Mouse (Mus musculus) cerebellum, adult 2 months (tissue): ENCODE measurements at regions not wholly inside any gene's neighbourhood (a gene's known extent, or its start where the extent isn't known, plus 50 kb on each side); places are given as distances from the start of the nearest gene placed in this dataset.

Experiments used
- CTCF ChIP-seq: fragments of 200-500 bp; IDR thresholded peaks from 2 replicates; pipeline ENCODE4 v1.5.1; 2011; ENCODE audit warnings: low read depth, mild to moderate bottlenecking, control low read depth, low read length, moderate library complexity, borderline replicate concordance; ENCODE audit not compliant: insufficient read depth
- POLR2A ChIP-seq: fragments of 200-500 bp; IDR thresholded peaks from 2 replicates; pipeline ENCODE4 v1.6.1; 2011; ENCODE audit warnings: low read length, control low read depth, borderline replicate concordance; ENCODE audit not compliant: insufficient read depth

DNA sequence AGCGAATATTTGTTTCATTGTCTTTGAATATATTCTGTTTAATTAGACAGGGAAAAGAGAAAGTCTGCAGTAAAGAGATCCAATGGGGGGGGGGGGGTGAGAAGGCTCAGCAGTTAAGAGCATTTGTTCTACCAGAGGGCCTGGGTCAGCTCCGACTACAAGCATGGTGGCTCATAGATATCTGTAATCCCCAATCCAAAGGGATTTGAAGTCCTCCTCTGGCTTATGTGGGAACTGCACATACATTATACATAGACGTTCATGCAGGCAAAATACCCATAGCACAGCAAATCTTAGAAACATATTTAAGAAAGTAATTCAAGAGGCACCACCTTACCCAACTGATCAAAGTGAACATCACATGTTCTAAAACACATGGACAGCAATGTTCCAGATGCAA is 743.9 kb downstream of the Ryr2 start:
- no peak for TF ChIP-seq CTCF
- no peak for TF ChIP-seq POLR2A
